Mouse (Mus musculus) midbrain, embryonic 13.5 days (tissue): ENCODE data around the gene D10Wsu102e. TPM values are rescaled to one million over a fixed set of nuclear protein-coding genes. Genes with fewer than 3 reads are reported as not detected.

Experiments used
- ATAC-seq: fragments of 200-750 bp; cut with Nextera tagmentation; 2 replicates; pipeline ENCODE4 v1.8.0; 2017; ENCODE audit warnings: mild to moderate bottlenecking, moderate TSS enrichment, moderate library complexity
- H3K27ac ChIP-seq: fragments of 300-500 bp; sonication (generic); 2 replicates; pipeline ENCODE4 v1.5.1; 2015; ENCODE audit warnings: inconsistent platforms, mild to moderate bottlenecking, moderate library complexity
- H3K27me3 ChIP-seq: fragments of 300-500 bp; sonication (generic); 2 replicates; pipeline ENCODE4 v1.6.1; 2015; ENCODE audit warnings: mild to moderate bottlenecking, inconsistent platforms
- H3K36me3 ChIP-seq: fragments of 300-500 bp; sonication (generic); 2 replicates; pipeline ENCODE4 v1.6.1; 2015; ENCODE audit warnings: mild to moderate bottlenecking, inconsistent platforms
- H3K4me1 ChIP-seq: fragments of 300-500 bp; sonication (generic); replicated peaks from 2 replicates; pipeline ENCODE4 v1.6.1; 2015; ENCODE audit warnings: inconsistent platforms
- H3K4me2 ChIP-seq: fragments of 300-500 bp; sonication (generic); replicated peaks from 2 replicates; pipeline ENCODE4 v1.6.1; 2015; ENCODE audit warnings: moderate library complexity, mild to moderate bottlenecking, inconsistent platforms
- H3K4me3 ChIP-seq: fragments of 300-500 bp; sonication (generic); replicated peaks from 2 replicates; pipeline ENCODE4 v1.5.1; 2015; ENCODE audit warnings: mild to moderate bottlenecking, inconsistent platforms
- H3K9ac ChIP-seq: fragments of 300-500 bp; sonication (generic); replicated peaks from 2 replicates; pipeline ENCODE4 v1.6.1; 2015; ENCODE audit warnings: mild to moderate bottlenecking, inconsistent platforms
- H3K9me3 ChIP-seq: fragments of 300-500 bp; sonication (generic); 2 replicates; pipeline ENCODE4 v1.6.1; 2016; ENCODE audit warnings: mild to moderate bottlenecking, inconsistent platforms
- WGBS: fragments of 180-500 bp; shearing (Covaris S2); methylation state at CpG from one replicate; pipeline ENCODE4 v1.1.7; 2015; 5-methylcytosine and 5-hydroxymethylcytosine counted together
- polyA plus RNA-seq: library from polyadenylated mRNA; unstranded; fragments of >200 nt; fragmentation: Nextera tagmentation; extraction: Ambion mirVana; gene quantifications from 2 replicates; pipeline ENCODE4 v1.2.1, GENCODE M21; 2015

The D10Wsu102e gene
- polyA plus RNA-seq, 1 experiment from 2014 or later = 0.94 TPM

DNA sequence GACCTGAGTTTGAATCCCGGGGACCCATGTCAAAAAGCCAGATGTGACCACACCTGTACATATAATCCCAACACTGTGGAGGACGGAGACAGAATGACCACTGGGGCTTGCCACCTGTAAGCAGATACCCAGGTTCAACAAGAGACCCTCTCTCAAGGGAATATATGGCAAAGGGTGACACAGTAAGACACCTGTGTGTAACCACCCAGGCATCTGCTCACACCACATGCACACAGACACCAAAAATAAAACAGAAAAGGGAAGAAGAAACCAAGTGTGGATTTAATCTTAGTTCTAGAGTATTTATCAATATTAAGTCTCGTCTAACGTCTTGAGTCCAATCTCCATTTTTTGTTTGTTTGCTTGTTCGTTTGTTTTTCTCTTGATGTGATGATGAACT lies 28.2 kb upstream of the D10Wsu102e start:
- Histone ChIP-seq H3K4me2 (no peak overlapping the region), H3K4me1 (0 out of 2 replicates have a peak, but pooled peaks cover 4% of the 10 kb centered on the region), H3K27me3 (peaks cover 28% of the 10 kb centered on the region), H3K27ac (no peak overlapping the region), H3K36me3 (no peaks in the 10 kb centered on the region), H3K9me3 (no peaks in the 10 kb centered on the region), H3K9ac (no peak overlapping the region), H3K4me3 (no peak overlapping the region)
- no peak for ATAC-seq
- 94% methylated on average over 5 of the region's 5 CpGs for WGBS

DNA sequence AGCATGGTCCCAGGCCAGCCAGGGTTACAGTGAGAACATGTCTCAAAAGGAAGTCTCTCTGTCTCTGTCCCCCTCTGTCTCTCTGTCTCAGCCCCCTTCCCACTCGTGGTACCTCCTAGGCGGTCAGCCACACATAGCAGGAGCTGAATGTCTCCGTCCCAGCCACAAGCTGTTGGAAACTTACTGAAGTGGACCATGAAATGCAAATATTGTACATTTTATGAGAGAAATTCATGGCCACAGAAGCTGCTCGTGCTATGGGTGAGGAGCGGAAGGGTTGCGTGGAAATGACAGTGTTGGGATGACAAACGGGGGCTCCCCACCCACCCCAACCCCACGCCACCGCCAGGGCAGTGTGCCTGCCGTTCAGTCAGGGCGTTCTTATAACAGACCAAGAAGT lies 27.4 kb upstream of the D10Wsu102e start:
- no peak for ATAC-seq
- Histone ChIP-seq H3K36me3 (no peaks in the 10 kb centered on the region), H3K27me3 (peaks cover 28% of the 10 kb centered on the region), H3K4me3 (no peak overlapping the region), H3K9me3 (no peaks in the 10 kb centered on the region), H3K9ac (no peak overlapping the region), H3K4me2 (no peak overlapping the region), H3K4me1 (0 out of 2 replicates have a peak, but pooled peaks cover 4% of the 10 kb centered on the region), H3K27ac (no peak overlapping the region)
- WGBS = 87% methylated on average over 11 of the region's 11 CpGs

DNA sequence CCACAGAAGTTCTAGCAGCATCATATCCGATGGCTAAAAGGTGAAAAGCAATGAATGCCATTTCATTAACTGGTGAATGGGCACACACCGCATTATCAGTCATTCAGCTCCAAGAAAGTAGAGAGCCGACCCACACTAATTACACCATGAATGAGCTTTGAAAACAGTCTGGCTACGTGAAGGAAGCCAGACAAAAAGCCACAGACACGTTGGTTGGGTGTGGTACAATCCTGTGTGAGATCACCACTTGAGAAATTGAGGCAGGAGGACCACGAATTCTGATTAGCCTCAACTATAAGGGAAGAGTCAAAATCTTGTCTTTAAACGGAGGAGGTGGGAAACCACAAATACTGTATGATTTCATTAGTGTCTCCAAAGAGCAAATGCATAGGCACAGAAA lies 23.7 kb upstream of the D10Wsu102e start:
- Histone ChIP-seq H3K4me1 (peaks cover 8% of the 10 kb centered on the region; the same call in 1 of the 2 replicates), H3K9ac (no peak overlapping the region), H3K9me3 (no peaks in the 10 kb centered on the region), H3K27me3 (peaks cover 41% of the 10 kb centered on the region), H3K4me3 (peak overlapping the region; percentile 15), H3K27ac (no peak overlapping the region), H3K36me3 (no peaks in the 10 kb centered on the region), H3K4me2 (peak overlapping the region; percentile 28)
- 28% methylated on average over 7 of the region's 7 CpGs for WGBS
- no peak for ATAC-seq

DNA sequence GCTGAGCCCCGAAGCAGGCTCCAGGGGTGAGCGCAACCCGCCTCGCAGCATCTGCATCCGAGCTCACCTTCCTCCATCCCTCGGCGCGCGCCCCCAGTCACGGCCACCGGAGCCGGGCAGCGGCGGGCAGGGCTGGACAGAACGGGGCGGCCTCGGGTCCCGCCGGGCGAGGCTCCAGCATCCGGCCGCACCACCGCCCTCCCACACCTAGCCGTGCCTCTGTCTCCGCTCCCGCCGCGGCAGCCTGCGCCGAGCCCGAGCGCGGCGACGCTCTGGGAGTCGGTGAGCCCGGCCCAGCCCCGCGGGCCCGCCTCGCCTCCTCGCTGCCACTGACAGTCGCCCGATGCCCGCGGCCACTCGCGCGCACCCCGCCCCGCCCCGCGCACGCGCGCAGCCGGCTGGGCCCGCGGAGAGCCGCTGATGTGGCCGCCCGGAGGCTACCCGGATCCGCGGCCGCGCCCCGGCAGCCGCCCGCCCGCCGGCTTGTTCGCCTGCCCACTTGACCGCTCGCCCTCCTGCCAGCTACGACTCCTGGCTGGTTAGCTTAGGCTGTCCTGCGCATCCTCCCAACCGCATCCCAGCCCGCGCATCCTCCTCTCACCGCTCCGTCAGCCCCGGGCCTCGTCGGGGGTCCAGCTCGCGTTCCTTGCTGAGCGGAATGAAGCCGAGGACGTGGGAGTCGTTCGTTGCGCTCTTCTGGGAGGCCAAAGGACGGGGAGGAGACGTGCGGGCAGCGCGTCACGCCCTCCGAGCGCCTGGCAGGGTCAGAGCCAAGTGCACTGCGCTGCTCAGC lies 22.7 kb upstream of the D10Wsu102e start, which contains the start of gene Slc41a2:
Gene Slc41a2, minus strand, starts transcription at position 724 of the 793 bp plus-strand sequence.
- Histone ChIP-seq H3K36me3 (no peaks in the 10 kb centered on the region), H3K4me2 (peak within 1 kb of the TSS; percentile 86), H3K9me3 (no peaks in the 10 kb centered on the region), H3K27ac (peak within 1 kb of the TSS; percentile 82), H3K4me1 (peaks cover 8% of the 10 kb centered on the region; the same call in 1 of the 2 replicates), H3K9ac (peak within 1 kb of the TSS; percentile 84), H3K4me3 (peak within 1 kb of the TSS; percentile 69), H3K27me3 (peaks cover 41% of the 10 kb centered on the region)
- ATAC-seq = peak; percentile 93
- under 1% methylated on average over 99 of the region's 102 CpGs for WGBS

DNA sequence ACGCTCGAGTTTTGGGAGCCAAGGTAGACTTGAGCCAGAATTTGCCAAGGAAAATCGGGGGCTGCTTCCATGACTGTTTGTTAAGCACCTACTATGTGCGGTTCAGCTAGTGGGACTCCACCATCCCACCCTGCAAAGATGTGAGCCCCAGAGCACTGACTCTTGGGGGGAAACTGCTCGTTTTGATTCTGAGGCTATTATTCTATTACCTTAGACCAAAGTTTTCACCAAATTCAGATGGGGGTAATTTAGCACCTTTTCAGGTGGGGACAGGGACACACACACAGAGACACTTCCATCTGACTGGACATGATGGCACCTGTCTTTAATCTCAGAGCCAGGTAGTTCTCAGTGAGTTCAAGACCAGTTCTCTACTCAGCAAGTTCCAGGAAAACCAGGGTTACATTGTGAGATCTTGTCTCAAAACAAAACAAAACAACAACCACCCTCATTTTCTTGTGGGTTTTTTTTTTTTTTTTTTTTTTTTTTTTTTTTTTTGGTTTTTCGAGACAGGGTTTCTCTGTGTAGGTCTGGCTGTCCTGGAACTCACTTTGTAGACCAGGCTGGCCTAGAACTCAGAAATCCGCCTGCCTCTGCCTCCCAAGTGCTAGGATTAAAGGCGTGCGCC lies 21.9 kb upstream of the D10Wsu102e start:
- Histone ChIP-seq H3K27ac (peak overlapping the region; percentile 82), H3K9ac (peak overlapping the region; percentile 84), H3K4me2 (peak overlapping the region; percentile 86), H3K36me3 (no peaks in the 10 kb centered on the region), H3K27me3 (peaks cover 41% of the 10 kb centered on the region), H3K4me1 (peaks cover 8% of the 10 kb centered on the region; the same call in 1 of the 2 replicates), H3K9me3 (no peaks in the 10 kb centered on the region), H3K4me3 (peak overlapping the region; percentile 69)
- WGBS = 48% methylated on average over 8 of the region's 9 CpGs
- no peak for ATAC-seq

DNA sequence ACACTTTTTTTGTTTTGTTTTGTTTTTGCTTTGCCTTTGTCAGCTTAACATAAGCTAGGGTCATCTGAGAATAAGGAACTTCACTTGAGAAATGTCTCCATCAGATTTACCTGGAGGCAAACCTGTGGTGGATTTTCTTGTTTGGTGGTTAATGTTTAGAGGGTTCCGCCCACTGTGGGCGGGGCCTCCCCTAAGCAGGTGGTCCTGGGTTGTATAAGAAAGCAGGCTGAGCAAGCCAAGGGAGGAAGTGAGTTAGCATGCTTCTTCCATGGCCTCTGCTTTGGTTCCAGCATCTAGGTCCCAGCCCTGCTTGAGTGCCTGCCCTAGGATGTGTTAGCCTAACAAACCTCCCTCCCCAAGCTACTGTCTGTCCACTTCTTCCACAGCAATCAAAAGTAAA lies 18.8 kb upstream of the D10Wsu102e start:
- Histone ChIP-seq H3K9me3 (no peaks in the 10 kb centered on the region), H3K4me2 (no peak overlapping the region), H3K9ac (no peak overlapping the region), H3K27ac (no peak overlapping the region), H3K4me1 (peaks cover 6% of the 10 kb centered on the region; the same call in 1 of the 2 replicates), H3K27me3 (peaks cover 16% of the 10 kb centered on the region), H3K36me3 (no peaks in the 10 kb centered on the region), H3K4me3 (no peak overlapping the region)
- 33% methylated on average over 2 of the region's 2 CpGs for WGBS
- ATAC-seq = no peak

- WGBS = 87% methylated on average over 5 of the region's 5 CpGs
- no peak overlapping the region for H3K9ac ChIP-seq
These were observed 16.9 kb upstream of the D10Wsu102e start for GRCm38 (mm10) chr10:83343171-83343570.

GRCm38 (mm10) chr10:83343828-83344685 lies 16.0 kb upstream of the D10Wsu102e start:
- Histone ChIP-seq H3K27me3 (peaks cover 9% of the 10 kb centered on the region), H3K4me3 (no peak overlapping the region), H3K36me3 (no peaks in the 10 kb centered on the region), H3K4me2 (no peak overlapping the region), H3K27ac (no peak overlapping the region), H3K9me3 (no peaks in the 10 kb centered on the region), H3K4me1 (no peaks in the 10 kb centered on the region; the same call in 1 of the 2 replicates), H3K9ac (no peak overlapping the region)
- ATAC-seq = no peak
- WGBS = 58% methylated on average over 2 of the region's 2 CpGs

More at GRCm38 (mm10) chr10:83343171-83343570, 16.9 kb upstream of the D10Wsu102e start:
- no peak overlapping the region for H3K4me2 ChIP-seq
- ATAC-seq = no peak
- peaks cover 13% of the 10 kb centered on the region for H3K27me3 ChIP-seq
- H3K36me3 ChIP-seq = no peaks in the 10 kb centered on the region
- H3K4me3 ChIP-seq = no peak overlapping the region
- H3K9me3 ChIP-seq = no peaks in the 10 kb centered on the region
- H3K27ac ChIP-seq = no peak overlapping the region
- H3K4me1 ChIP-seq = no peaks in the 10 kb centered on the region; the same call in 1 of the 2 replicates

DNA sequence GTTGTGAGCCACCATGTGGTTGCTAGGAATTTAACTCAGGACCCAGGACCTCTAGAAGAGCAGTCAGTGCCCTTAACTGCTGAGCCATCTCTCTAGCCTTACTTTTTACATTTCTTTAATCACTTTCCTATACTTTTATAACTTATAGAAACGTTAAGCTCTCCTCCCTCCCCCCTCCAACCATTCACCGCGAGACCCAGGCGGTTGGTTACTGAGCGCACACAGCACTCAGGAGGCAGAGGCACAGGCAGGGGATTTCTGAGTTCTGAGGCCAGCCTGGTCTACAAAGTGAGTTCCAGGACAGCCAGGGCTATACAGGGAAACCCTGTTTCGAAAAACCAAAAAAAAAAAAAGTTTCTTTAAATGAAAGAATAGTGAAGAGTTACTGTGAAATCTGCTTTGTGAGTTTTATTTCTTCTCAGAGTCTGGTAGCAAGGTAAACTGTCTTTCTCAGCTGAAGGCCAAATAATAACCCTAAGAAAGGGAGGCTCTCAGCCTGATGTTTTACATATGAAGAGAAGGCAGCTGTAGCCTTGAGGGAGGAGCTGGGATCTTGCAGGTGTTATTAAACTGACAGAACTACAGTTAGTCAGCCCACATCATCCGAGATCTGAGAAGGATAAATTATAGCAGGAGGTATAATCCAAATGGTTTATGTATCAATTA lies 14.2 kb upstream of the D10Wsu102e start:
- no peak overlapping the region for H3K4me3 ChIP-seq
- H3K9ac ChIP-seq = no peak overlapping the region
- H3K4me1 ChIP-seq = no peaks in the 10 kb centered on the region; the same call in 1 of the 2 replicates
- no peaks in the 10 kb centered on the region for H3K36me3 ChIP-seq
- no peaks in the 10 kb centered on the region for H3K9me3 ChIP-seq
- no peak overlapping the region for H3K27ac ChIP-seq
- no peaks in the 10 kb centered on the region for H3K27me3 ChIP-seq
- WGBS = 40% methylated on average over 7 of the region's 7 CpGs
- H3K4me2 ChIP-seq = no peak overlapping the region
- ATAC-seq = no peak

DNA sequence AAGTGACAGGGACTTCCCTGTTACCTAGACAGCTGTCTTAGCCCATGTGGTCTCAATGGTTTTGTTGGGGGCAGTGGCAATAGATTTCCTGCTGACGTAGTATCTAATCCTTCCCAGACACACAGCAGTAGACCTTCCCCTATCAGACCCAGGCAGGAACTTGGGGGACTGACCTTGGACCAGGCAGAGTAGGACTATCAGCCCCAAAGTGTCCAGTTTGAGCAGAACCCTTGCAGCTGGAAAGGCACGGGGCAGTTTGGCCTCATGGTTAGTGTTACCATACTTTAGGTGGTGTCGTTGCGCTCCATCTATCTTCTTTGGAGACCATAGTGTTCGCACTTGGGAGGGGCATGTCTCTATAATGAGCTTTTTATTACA lies 13.7 kb upstream of the D10Wsu102e start:
- Histone ChIP-seq H3K27ac (no peak overlapping the region), H3K36me3 (no peaks in the 10 kb centered on the region), H3K4me2 (no peak overlapping the region), H3K9ac (no peak overlapping the region), H3K4me1 (no peaks in the 10 kb centered on the region; the same call in 1 of the 2 replicates), H3K4me3 (no peak overlapping the region), H3K27me3 (no peaks in the 10 kb centered on the region), H3K9me3 (no peaks in the 10 kb centered on the region)
- 86% methylated on average over 5 of the region's 5 CpGs for WGBS
- ATAC-seq = no peak

- 16% methylated on average over 7 of the region's 7 CpGs for WGBS
- Histone ChIP-seq H3K36me3 (no peaks in the 10 kb centered on the region), H3K27ac (no peak overlapping the region), H3K4me1 (no peaks in the 10 kb centered on the region; the same call in 1 of the 2 replicates), H3K9ac (no peak overlapping the region), H3K4me3 (no peak overlapping the region), H3K9me3 (no peaks in the 10 kb centered on the region), H3K4me2 (no peak overlapping the region), H3K27me3 (no peaks in the 10 kb centered on the region)
- ATAC-seq = no peak
These were observed 12.5 kb upstream of the D10Wsu102e start for GRCm38 (mm10) chr10:83347494-83347893.
